Mouse (Mus musculus) neural tube, embryonic 11.5 days (tissue): ENCODE measurements around the gene Ager. TPM values are rescaled to one million over a fixed set of nuclear protein-coding genes. Genes with fewer than 3 reads are reported as not detected.

ENCODE experiments used
- ATAC-seq: fragments of 200-750 bp; cut with Nextera tagmentation; 2 replicates; pipeline ENCODE4 v1.8.0; 2017; ENCODE audit warnings: moderate number of reproducible peaks, mild to moderate bottlenecking, moderate TSS enrichment, moderate library complexity; ENCODE audit not compliant: insufficient read depth, low FRiP score, low TSS enrichment
- DNase-seq: peaks from one replicate; pipeline ENCODE4 v3.0.0-alpha.2; 2015; ENCODE audit warnings: low spot score
- H3K27ac ChIP-seq: fragments of 300-500 bp; sonication (generic); 2 replicates; pipeline ENCODE4 v1.5.1; 2014; ENCODE audit warnings: low read depth, mild to moderate bottlenecking, low read length
- H3K27me3 ChIP-seq: fragments of 300-500 bp; sonication (generic); 2 replicates; pipeline ENCODE4 v1.6.1; 2014; ENCODE audit warnings: mild to moderate bottlenecking, low read length, mixed read lengths; ENCODE audit not compliant: control insufficient read depth, insufficient read depth
- H3K36me3 ChIP-seq: fragments of 300-500 bp; sonication (generic); 2 replicates; pipeline ENCODE4 v1.6.1; 2014; ENCODE audit warnings: mild to moderate bottlenecking, low read length, moderate library complexity, mixed read lengths; ENCODE audit not compliant: control insufficient read depth, insufficient read depth
- H3K4me1 ChIP-seq: fragments of 300-500 bp; sonication (generic); 2 replicates; pipeline ENCODE4 v1.6.1; 2014; ENCODE audit warnings: low read length, mixed read lengths; ENCODE audit not compliant: control insufficient read depth, insufficient read depth
- H3K4me2 ChIP-seq: fragments of 300-500 bp; sonication (generic); 2 replicates; pipeline ENCODE4 v1.6.1; 2014; ENCODE audit warnings: low read depth, mild to moderate bottlenecking, moderate library complexity
- H3K4me3 ChIP-seq: fragments of 300-500 bp; sonication (generic); 2 replicates; pipeline ENCODE4 v1.5.1; 2014; ENCODE audit warnings: low read depth, low read length
- H3K9ac ChIP-seq: fragments of 300-500 bp; sonication (generic); 2 replicates; pipeline ENCODE4 v1.6.1; 2014; ENCODE audit warnings: mild to moderate bottlenecking, low read length
- H3K9me3 ChIP-seq: fragments of 300-500 bp; sonication (generic); 2 replicates; pipeline ENCODE4 v1.6.1; 2016; ENCODE audit warnings: low read length; ENCODE audit not compliant: control insufficient read depth
- WGBS: fragments of 180-500 bp; shearing (Covaris S2); extraction: QIAGEN DNeasy Blood & Tissue Kit; methylation state at CpG from one replicate; pipeline ENCODE4 v1.1.7; 2014; 5-methylcytosine and 5-hydroxymethylcytosine counted together
- polyA plus RNA-seq: library from polyadenylated mRNA; unstranded; fragments of >200 nt; fragmentation: Nextera tagmentation; extraction: Ambion mirVana; gene quantifications from 2 replicates; pipeline ENCODE4 v1.2.1, GENCODE M21; 2014

Gene Ager
- polyA plus RNA-seq, 1 experiment from 2014 or later, result 2.3 TPM

DNA sequence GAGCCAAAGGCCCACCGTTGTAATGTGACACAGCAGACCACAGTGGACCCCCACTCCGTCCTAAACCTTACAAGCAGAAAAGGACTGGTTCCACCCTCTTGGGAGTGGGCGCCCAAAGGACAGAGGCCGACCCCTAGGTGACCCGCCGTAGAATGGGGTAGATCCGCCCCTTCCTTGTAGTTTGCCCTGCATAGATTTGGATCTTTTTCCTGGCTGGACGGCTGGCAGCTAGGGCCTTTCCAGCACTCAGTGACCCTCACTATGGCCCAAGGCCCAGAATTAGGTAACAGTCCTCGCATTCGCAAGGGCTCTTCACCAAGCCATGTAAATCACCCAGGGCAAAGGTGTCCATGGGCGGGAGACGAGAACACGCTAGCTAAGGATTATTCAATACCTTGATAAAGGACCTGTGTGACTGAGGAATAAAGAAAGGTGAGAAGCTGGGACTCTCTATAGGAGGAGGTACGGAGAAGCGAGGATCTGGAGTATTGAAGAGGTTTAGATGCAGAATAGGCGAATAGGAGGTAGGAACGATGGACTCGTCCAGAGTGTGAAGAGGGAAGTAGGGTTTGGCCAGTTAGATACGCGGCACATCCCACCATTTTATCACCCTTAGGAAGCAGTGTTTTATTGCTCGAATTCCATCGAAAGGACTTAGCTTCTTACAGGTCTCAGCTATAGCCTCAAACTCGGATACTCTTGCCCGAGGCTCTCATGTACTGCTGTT lies 7.0 kb downstream of the Ager start:
- peaks cover 4% of the 10 kb centered on the region; the same call in 1 of the 2 replicates for H3K36me3 ChIP-seq
- DNase-seq (no peak), ATAC-seq (no peak; the same call in 1 of the 2 replicates)
- H3K9ac ChIP-seq, result peak overlapping the region; percentile 63
- H3K4me3 ChIP-seq, result peak overlapping the region; percentile 86
- H3K4me1 ChIP-seq, result peaks cover 23% of the 10 kb centered on the region
- H3K27ac ChIP-seq, result peak overlapping the region; percentile 91
- no peaks in the 10 kb centered on the region for H3K9me3 ChIP-seq
- no peaks in the 10 kb centered on the region for H3K27me3 ChIP-seq
- WGBS, result 10% methylated on average over 24 of the region's 24 CpGs
- peak overlapping the region; percentile 98 for H3K4me2 ChIP-seq

- H3K4me1 ChIP-seq, result peaks cover 23% of the 10 kb centered on the region
- peak overlapping the region; percentile 88 for H3K9ac ChIP-seq
- H3K36me3 ChIP-seq, result peaks cover 3% of the 10 kb centered on the region
- ATAC-seq, result peak; percentile 32
- under 1% methylated on average over 30 of the region's 30 CpGs for WGBS
- H3K9me3 ChIP-seq, result no peaks in the 10 kb centered on the region
- H3K4me2 ChIP-seq, result peak overlapping the region; percentile 98
- no peaks in the 10 kb centered on the region for H3K27me3 ChIP-seq
- peak overlapping the region; percentile 86 for H3K4me3 ChIP-seq
- peak overlapping the region; percentile 91 for H3K27ac ChIP-seq
- DNase-seq, result peak; percentile 96
Observed at GRCm38 (mm10) chr17:34605609-34606008, 7.9 kb downstream of the Ager start.

DNA sequence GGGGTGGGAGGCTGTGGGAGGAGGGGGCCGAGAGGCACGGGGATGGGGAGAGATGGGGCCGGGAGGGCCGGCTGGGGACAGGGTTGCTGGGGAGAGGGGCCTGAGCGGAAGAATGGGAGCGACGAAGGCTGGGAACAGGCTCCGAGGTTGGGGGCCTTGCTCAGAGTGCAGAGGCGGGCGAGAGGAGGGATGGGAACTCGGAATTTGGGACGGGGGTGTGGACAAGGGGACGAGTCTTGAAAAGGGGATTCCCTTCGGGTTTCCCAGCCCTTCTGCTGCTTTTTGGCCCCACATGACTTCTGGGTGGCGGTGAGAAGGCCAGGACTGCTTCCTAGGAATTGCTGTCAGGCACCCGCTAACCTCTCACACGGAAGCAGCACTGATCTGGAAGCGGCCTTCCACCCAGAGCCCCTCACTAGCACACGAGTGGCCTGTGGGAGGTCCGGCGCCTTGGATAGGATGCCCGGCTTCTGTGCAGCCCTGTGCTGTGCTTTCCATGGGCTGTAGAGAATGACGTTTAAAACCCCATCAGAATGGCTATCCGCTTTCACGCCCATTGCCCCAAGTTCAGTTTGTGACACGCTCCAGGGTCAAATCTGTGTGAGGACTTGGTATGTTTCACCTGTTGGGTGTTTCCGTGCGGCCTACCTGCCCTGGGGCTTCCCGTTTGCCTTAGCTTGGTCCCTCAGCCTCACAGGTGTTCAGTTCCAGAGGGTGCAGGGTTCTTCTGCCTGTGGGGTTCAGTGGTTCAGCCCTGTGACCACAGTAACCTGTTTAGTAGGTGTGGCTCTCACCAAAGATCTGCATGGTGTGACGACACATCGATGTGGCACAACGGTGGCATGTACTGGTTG lies 8.8 kb downstream of the Ager start:
- peaks cover 23% of the 10 kb centered on the region for H3K4me1 ChIP-seq
- 19% methylated on average over 32 of the region's 32 CpGs for WGBS
- ATAC-seq, result no peak
- H3K4me2 ChIP-seq, result peak overlapping the region; percentile 98
- no peaks in the 10 kb centered on the region for H3K27me3 ChIP-seq
- H3K9me3 ChIP-seq, result no peaks in the 10 kb centered on the region
- H3K27ac ChIP-seq, result peak overlapping the region; percentile 75
- peak overlapping the region; percentile 86 for H3K4me3 ChIP-seq
- DNase-seq, result no peak
- peak overlapping the region; percentile 88 for H3K9ac ChIP-seq
- peaks cover 4% of the 10 kb centered on the region for H3K36me3 ChIP-seq

DNA sequence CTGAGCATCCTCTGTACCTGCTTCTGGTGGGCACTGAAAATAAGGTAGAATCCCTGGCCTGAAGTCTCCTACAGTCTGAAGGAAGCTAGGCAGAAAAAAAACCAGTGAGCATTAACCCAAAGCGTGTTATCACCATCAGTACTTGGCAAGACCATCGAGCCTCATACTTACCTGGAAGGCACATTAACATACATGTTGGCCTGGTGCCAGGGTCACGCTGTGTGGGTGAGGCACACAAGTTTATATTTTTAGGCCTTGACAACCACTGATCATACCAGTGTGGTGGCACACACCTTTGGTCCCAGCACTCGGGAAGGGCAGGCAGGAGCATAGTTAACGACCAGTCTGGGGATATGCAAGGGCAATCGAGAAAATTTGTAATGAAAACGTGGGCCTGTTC lies 10.3 kb downstream of the Ager start:
- Histone ChIP-seq H3K36me3 (peaks cover 8% of the 10 kb centered on the region), H3K27me3 (no peaks in the 10 kb centered on the region), H3K27ac (no peak overlapping the region), H3K9ac (no peak overlapping the region), H3K4me3 (no peak overlapping the region), H3K9me3 (no peaks in the 10 kb centered on the region), H3K4me2 (no peak overlapping the region), H3K4me1 (peaks cover 13% of the 10 kb centered on the region)
- 94% methylated on average over 7 of the region's 7 CpGs for WGBS
- ATAC-seq (no peak), DNase-seq (no peak)

GRCm38 (mm10) chr17:34611050-34611449 lies 13.4 kb downstream of the Ager start:
- 89% methylated on average over 8 of the region's 8 CpGs for WGBS
- Histone ChIP-seq H3K4me1 (peaks cover 5% of the 10 kb centered on the region), H3K9ac (no peak overlapping the region), H3K27ac (no peak overlapping the region), H3K4me3 (no peak overlapping the region), H3K27me3 (no peaks in the 10 kb centered on the region), H3K36me3 (peaks cover 13% of the 10 kb centered on the region), H3K9me3 (no peaks in the 10 kb centered on the region), H3K4me2 (no peak overlapping the region)
- no peak for DNase-seq
- ATAC-seq, result no peak

GRCm38 (mm10) chr17:34613054-34613645 lies 15.5 kb downstream of the Ager start:
- H3K4me1 ChIP-seq, result no peaks in the 10 kb centered on the region
- no peak overlapping the region for H3K27ac ChIP-seq
- H3K4me2 ChIP-seq, result no peak overlapping the region
- no peaks in the 10 kb centered on the region for H3K9me3 ChIP-seq
- no peak overlapping the region for H3K9ac ChIP-seq
- no peak for DNase-seq
- H3K27me3 ChIP-seq, result no peaks in the 10 kb centered on the region
- WGBS, result 95% methylated on average over 11 of the region's 11 CpGs
- H3K4me3 ChIP-seq, result no peak overlapping the region
- no peak for ATAC-seq
- peaks cover 13% of the 10 kb centered on the region for H3K36me3 ChIP-seq

DNA sequence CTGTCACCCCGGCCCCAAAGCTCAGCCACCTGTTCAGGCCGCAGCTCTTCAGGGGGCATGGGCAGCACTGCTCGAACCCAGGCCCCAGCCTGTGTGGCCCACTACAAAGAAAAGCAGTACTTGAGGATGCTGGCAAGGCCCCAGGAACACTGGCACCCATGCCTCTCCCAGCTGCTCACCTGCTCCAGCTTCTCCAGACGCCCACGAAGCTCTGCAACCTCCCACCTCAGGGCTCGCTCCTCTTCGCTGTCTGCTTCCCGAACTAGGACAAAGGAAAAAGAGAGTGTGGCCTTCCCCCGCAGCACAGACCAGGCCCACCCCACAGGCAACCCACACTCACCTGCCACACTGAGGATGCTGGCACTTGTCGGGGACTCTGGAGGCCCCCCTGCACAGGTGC lies 16.2 kb downstream of the Ager start:
- H3K4me2 ChIP-seq, result no peak overlapping the region
- H3K4me1 ChIP-seq, result no peaks in the 10 kb centered on the region
- WGBS, result 88% methylated on average over 10 of the region's 10 CpGs
- no peaks in the 10 kb centered on the region for H3K9me3 ChIP-seq
- no peak overlapping the region for H3K4me3 ChIP-seq
- H3K9ac ChIP-seq, result no peak overlapping the region
- no peaks in the 10 kb centered on the region for H3K27me3 ChIP-seq
- H3K27ac ChIP-seq, result no peak overlapping the region
- DNase-seq (no peak), ATAC-seq (no peak)
- peaks cover 13% of the 10 kb centered on the region for H3K36me3 ChIP-seq

DNA sequence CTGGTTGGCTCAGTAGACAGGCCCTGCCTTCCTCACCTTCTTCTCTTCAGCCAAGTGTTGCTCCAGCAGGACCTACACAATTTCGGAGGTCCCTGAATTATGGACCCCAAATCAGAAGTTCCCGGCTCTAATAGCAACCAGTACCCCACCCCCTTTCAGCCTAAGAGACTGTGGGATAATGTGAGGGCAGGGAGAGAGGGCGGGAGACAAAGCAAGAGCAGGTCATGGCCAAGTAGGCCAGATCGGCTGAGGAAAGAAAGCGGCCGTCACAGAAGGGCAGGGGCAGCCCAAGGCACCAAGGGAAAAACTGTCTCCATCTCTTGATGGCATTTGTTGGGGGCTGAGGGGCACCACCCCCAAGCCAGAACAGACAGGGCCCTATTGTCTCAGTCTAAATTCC lies 18.2 kb downstream of the Ager start, which contains the start of gene Egfl8:
Gene Egfl8 (minus strand): TSS at position 101 of the 400 bp plus-strand sequence.
- no peaks in the 10 kb centered on the region for H3K9me3 ChIP-seq
- ATAC-seq (no peak), DNase-seq (no peak)
- H3K27ac ChIP-seq, result peak within 1 kb of the TSS; percentile 21; the same call in 1 of the 2 replicates
- H3K4me2 ChIP-seq, result no peak within 1 kb of the TSS
- H3K9ac ChIP-seq, result no peak within 1 kb of the TSS
- H3K4me3 ChIP-seq, result no peak within 1 kb of the TSS
- H3K27me3 ChIP-seq, result no peaks in the 10 kb centered on the region
- no peaks in the 10 kb centered on the region for H3K4me1 ChIP-seq
- 65% methylated on average over 6 of the region's 6 CpGs for WGBS
- H3K36me3 ChIP-seq, result peaks cover 10% of the 10 kb centered on the region
